Mouse (Mus musculus): ENCODE data around the gene Ccnf.

DNA sequence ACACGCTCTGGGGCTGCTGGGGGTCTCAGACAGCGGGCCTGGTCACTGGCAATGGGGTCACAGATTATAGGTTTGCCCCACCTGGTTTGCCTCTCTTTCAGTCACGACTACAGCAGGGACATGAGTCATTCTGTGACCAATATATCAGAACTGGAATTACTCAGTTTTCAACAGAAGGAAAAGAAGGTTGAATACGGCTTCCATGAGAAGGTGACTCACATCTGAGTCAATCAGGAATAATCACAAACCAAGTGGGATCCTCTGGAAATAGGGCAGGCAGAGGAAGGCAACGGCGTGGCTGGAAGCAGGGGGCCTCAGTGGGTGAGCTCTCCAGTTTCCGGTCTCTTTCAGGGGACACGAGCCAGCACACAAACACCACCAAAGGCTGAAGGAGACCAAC is 7.2 kb downstream of the Ccnf start:
- TF ChIP-seq POLR2AphosphoS5 (IDR thresholded peaks at IDR 0.05; ENCODE audit: insufficient replicate concordance, low read depth, low read length) (no peak), CTCF (IDR thresholded peaks at IDR 0.05; ENCODE audit: low read depth, low read length) (no peak)

Data from G1E (cell line).